Mouse (Mus musculus) lung, postnatal 0 days (tissue): Measurements from ENCODE around the gene Dglucy.

Source experiments
- CTCF ChIP-seq: IDR thresholded peaks from 2 replicates; pipeline ENCODE4 v1.5.1; 2016; ENCODE audit warnings: antibody characterized with exemption, mild to moderate bottlenecking
- EP300 ChIP-seq: IDR thresholded peaks from 2 replicates; pipeline ENCODE4 v1.6.1; 2016; ENCODE audit warnings: antibody characterized with exemption, mild to moderate bottlenecking, control low read depth

GRCm38 (mm10) chr12:100846566-100846965, 67.7 kb downstream of the Dglucy start:
- TF ChIP-seq CTCF (no peak), EP300 (no peak)
